Mouse (Mus musculus) lung, adult 2 months (tissue): Measurements from ENCODE around the gene Megf8.

Source experiments
- CTCF ChIP-seq: fragments of 200-500 bp; IDR thresholded peaks from 2 replicates; pipeline ENCODE4 v1.5.1; 2011; ENCODE audit warnings: mild to moderate bottlenecking, low read length, control low read depth; ENCODE audit not compliant: insufficient read depth
- POLR2A ChIP-seq: fragments of 200-500 bp; IDR thresholded peaks from 2 replicates; pipeline ENCODE4 v1.6.1; 2011; ENCODE audit warnings: low read depth, mild to moderate bottlenecking, control low read depth, low read length, borderline replicate concordance; ENCODE audit errors: extremely low read depth

DNA sequence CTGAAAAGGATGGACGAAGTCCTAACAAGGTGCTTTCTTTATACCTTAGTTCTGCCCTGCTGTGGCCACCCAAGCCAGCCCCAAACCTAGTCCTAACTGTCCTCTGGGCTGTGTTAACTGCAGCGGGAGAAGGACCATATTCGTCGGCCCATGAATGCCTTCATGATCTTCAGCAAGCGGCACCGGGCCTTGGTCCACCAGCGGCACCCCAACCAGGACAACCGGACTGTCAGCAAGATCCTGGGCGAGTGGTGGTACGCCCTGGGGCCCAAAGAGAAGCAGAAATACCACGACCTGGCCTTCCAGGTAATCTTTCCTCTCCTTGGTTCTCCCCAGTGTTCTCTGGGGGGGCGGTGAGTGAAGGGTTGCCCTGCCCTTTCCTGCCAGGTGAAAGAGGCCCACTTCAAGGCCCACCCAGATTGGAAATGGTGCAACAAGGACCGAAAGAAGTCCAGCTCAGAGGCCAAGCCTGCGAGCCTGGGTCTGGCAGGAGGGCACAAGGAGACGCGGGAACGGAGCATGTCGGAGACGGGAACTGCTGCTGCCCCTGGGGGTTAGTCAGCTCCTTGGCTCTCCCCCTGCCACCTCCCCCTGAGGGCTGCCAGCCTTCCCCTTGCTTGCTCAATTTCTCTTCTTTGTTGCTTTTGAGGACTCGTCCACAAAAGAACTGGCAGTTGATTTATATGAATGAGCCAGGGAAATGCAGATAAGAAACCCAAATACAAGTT is 31.3 kb upstream of the Megf8 start:
- TF ChIP-seq POLR2A (no peak), CTCF (no peak)
